Mouse (Mus musculus) MEL (cell line): ENCODE results near the gene Ercc6l2. TPM values are rescaled to one million over a fixed set of nuclear protein-coding genes. Genes with fewer than 3 reads are reported as not detected.

Source experiments
- DNase-seq: peaks from one replicate; pipeline ENCODE4 v3.0.0; 2011; ENCODE audit warnings: low read depth, low spot score
- H3K27ac ChIP-seq: 2 replicates; pipeline ENCODE4 v1.5.1; 2012; ENCODE audit warnings: low read depth, mild to moderate bottlenecking, control low read depth, low read length, moderate library complexity; ENCODE audit not compliant: control insufficient read depth
- H3K27me3 ChIP-seq, 2 experiments: fragments of 150-350 bp in 1 of 2; sonication (generic) in 1 of 2; 2 replicates each; pipeline ENCODE4 v1.6.1; 2012; ENCODE audit warnings: low read length in 2 of 2, mild to moderate bottlenecking in 2 of 2, improper control_type of control experiment in 1 of 2, moderate library complexity in 1 of 2; ENCODE audit not compliant: insufficient read depth in 2 of 2, control insufficient read depth in 1 of 2
- H3K36me3 ChIP-seq, 2 experiments: 2 replicates each; pipeline ENCODE4 v1.6.1; 2012 to 2014; ENCODE audit warnings: low read length in 2 of 2, improper control_type of control experiment in 1 of 2, inconsistent platforms in 1 of 2, mild to moderate bottlenecking in 1 of 2; ENCODE audit not compliant: insufficient read depth in 2 of 2, control insufficient read depth in 1 of 2
- H3K4me1 ChIP-seq, 2 experiments: fragments of 150-350 bp in 1 of 2; sonication (generic) in 1 of 2; 2 replicates each; pipeline ENCODE4 v1.6.1; 2012; ENCODE audit warnings: low read length in 2 of 2, improper control_type of control experiment in 1 of 2, mild to moderate bottlenecking in 1 of 2; ENCODE audit not compliant: insufficient read depth in 2 of 2, control insufficient read depth in 1 of 2
- H3K4me3 ChIP-seq, 2 experiments: fragments of 150-350 bp in 1 of 2; sonication (generic) in 1 of 2; 2 replicates each; pipeline ENCODE4 v1.5.1; 2012; ENCODE audit warnings: low read depth in 2 of 2, low read length in 2 of 2, mild to moderate bottlenecking in 2 of 2, moderate library complexity in 2 of 2, control low read depth in 1 of 2, improper control_type of control experiment in 1 of 2; ENCODE audit not compliant: control insufficient read depth in 1 of 2, insufficient read depth in 1 of 2
- H3K79me2 ChIP-seq: 2 replicates; pipeline ENCODE4 v1.6.1; 2012; ENCODE audit warnings: mild to moderate bottlenecking, low read length, moderate library complexity; ENCODE audit not compliant: control insufficient read depth, poor library complexity, insufficient read depth
- H3K9ac ChIP-seq: 2 replicates; pipeline ENCODE4 v1.6.1; 2012; ENCODE audit warnings: low read depth, mild to moderate bottlenecking, control low read depth, low read length, moderate library complexity; ENCODE audit not compliant: control insufficient read depth, poor library complexity, severe bottlenecking
- H3K9me3 ChIP-seq: fragments of 150-350 bp; sonication (generic); replicated peaks from 2 replicates; pipeline ENCODE4 v1.6.1; 2012; ENCODE audit warnings: mild to moderate bottlenecking, low read length, improper control_type of control experiment, moderate library complexity; ENCODE audit not compliant: insufficient read depth
- BHLHE40 ChIP-seq: IDR thresholded peaks from 2 replicates; pipeline ENCODE4 v1.6.1; 2012; ENCODE audit warnings: low read depth, mild to moderate bottlenecking, inconsistent platforms, low read length, improper control_type of control experiment, borderline replicate concordance
- CHD1 ChIP-seq: IDR thresholded peaks from 2 replicates; pipeline ENCODE4 v1.6.1; 2012; ENCODE audit warnings: low read depth, mild to moderate bottlenecking, inconsistent platforms, low read length, improper control_type of control experiment
- CTCF ChIP-seq, 3 experiments: IDR thresholded peaks in 2 of 3; conservative IDR thresholded peaks in 1 of 3; 2 replicates each; pipeline ENCODE4 v1.5.1; 2011 to 2012; ENCODE audit warnings: low read length in 3 of 3, low read depth in 2 of 3, mild to moderate bottlenecking in 2 of 3, improper control_type of control experiment in 1 of 3, inconsistent platforms in 1 of 3, mixed read lengths in 1 of 3, moderate library complexity in 1 of 3; ENCODE audit not compliant: control insufficient read depth in 1 of 3, insufficient read depth in 1 of 3, poor library complexity in 1 of 3, severe bottlenecking in 1 of 3
- E2F4 ChIP-seq: IDR thresholded peaks from 2 replicates; pipeline ENCODE4 v1.6.1; 2011; ENCODE audit warnings: low read depth, low read length, improper control_type of control experiment, borderline replicate concordance
- ELF1 ChIP-seq: IDR thresholded peaks from 2 replicates; pipeline ENCODE4 v1.6.1; 2014; ENCODE audit warnings: low read depth, mild to moderate bottlenecking, inconsistent platforms, low read length, improper control_type of control experiment, moderate library complexity
- EP300 ChIP-seq, 2 experiments: IDR thresholded peaks; 2 replicates each; pipeline ENCODE4 v1.6.1; 2011; ENCODE audit warnings: improper control_type of control experiment in 2 of 2, low read length in 2 of 2, low read depth in 1 of 2, mild to moderate bottlenecking in 1 of 2
- GATA1 ChIP-seq: IDR thresholded peaks from 2 replicates; pipeline ENCODE4 v1.6.1; 2011; ENCODE audit warnings: low read depth, low read length, improper control_type of control experiment
- MAFK ChIP-seq: IDR thresholded peaks from 2 replicates; pipeline ENCODE4 v1.6.1; 2011; ENCODE audit warnings: low read depth, mild to moderate bottlenecking, low read length, improper control_type of control experiment, borderline replicate concordance
- MAX ChIP-seq: IDR thresholded peaks from 2 replicates; pipeline ENCODE4 v1.6.1; 2011; ENCODE audit warnings: low read length, improper control_type of control experiment
- MYB ChIP-seq: IDR thresholded peaks from 2 replicates; pipeline ENCODE4 v1.6.1; 2011; ENCODE audit warnings: mild to moderate bottlenecking, low read depth, low read length, improper control_type of control experiment
- MYC ChIP-seq: IDR thresholded peaks from 2 replicates; pipeline ENCODE4 v1.6.1; 2011; ENCODE audit warnings: low read depth, mild to moderate bottlenecking, low read length, improper control_type of control experiment, moderate library complexity
- NELFE ChIP-seq: IDR thresholded peaks from 2 replicates; pipeline ENCODE4 v1.6.1; 2011; ENCODE audit warnings: low read depth, low read length, improper control_type of control experiment
- NRF1 ChIP-seq: IDR thresholded peaks from 2 replicates; pipeline ENCODE4 v1.6.1; 2014; ENCODE audit warnings: low read depth, mild to moderate bottlenecking, inconsistent platforms, low read length, improper control_type of control experiment, moderate library complexity; ENCODE audit not compliant: poor library complexity, insufficient read depth, severe bottlenecking
- RAD21 ChIP-seq: IDR thresholded peaks from 2 replicates; pipeline ENCODE4 v1.6.1; 2011; ENCODE audit warnings: mild to moderate bottlenecking, low read depth, low read length, improper control_type of control experiment
- SIN3A ChIP-seq: IDR thresholded peaks from 2 replicates; pipeline ENCODE4 v1.6.1; 2012; ENCODE audit warnings: low read length, improper control_type of control experiment, inconsistent platforms
- USF1 ChIP-seq: IDR thresholded peaks from 2 replicates; pipeline ENCODE4 v1.6.1; 2014; ENCODE audit warnings: low read depth, mild to moderate bottlenecking, inconsistent platforms, low read length, improper control_type of control experiment, moderate library complexity
- ZNF384 ChIP-seq: IDR thresholded peaks from 2 replicates; pipeline ENCODE4 v1.6.1; 2012; ENCODE audit warnings: low read depth, mild to moderate bottlenecking, inconsistent platforms, low read length, improper control_type of control experiment
- polyA plus RNA-seq, 2 experiments: library from polyadenylated mRNA; stranded (reverse) in 1 of 2; unstranded in 1 of 2; fragments of >175 nt in 1 of 2; fragments of >200 nt in 1 of 2; gene quantifications; 2 replicates each; pipeline versions ENCODE4 v1.2.1 to v1.2.4; 2012; ENCODE audit warnings: low replicate concordance in 2 of 2, low read depth in 1 of 2; ENCODE audit not compliant: insufficient read length in 2 of 2, insufficient read depth in 1 of 2, missing spikeins in 1 of 2
- total RNA-seq: library from RNA; depleted of rRNA; stranded (reverse); fragments of 300-350 nt; gene quantifications from 2 replicates; pipeline ENCODE4 v1.2.3, GENCODE M21; 2012; rRNA removed

Gene Ercc6l2
- total and polyA plus RNA-seq, 3 experiments, result 15.6 to 61.7 (median 19.4) TPM

DNA sequence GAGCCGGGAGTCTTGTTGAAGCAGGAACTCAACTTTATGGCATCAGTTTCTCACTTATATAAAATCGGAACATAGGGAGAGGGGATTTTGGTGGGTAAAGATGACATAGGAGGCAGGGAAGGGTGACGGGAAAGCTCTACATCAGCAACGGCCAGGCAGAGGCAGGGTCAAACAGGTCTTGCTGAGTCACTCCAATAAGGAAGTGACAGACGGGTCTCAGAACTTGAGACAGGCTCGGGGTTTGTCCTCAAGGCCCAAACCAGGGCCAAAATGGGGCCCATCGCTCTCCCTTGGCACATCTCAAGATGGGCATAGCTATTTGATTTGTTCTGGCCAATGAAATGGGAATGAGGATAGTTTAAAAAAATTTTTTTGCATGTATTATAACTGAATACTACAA, 128.6 kb downstream of the Ercc6l2 start:
- DNase-seq, result no peak
- H3K9ac ChIP-seq, result no peak overlapping the region
- no peaks in the 10 kb centered on the region for H3K4me1 ChIP-seq
- peak; percentile 23; the same call in 1 of the 2 replicates for TF ChIP-seq ELF1
- TF ChIP-seq MYC, result no peak
- TF ChIP-seq ZNF384, result no peak
- TF ChIP-seq, all 39 proteins: peak for 1
- no peak overlapping the region for H3K4me3 ChIP-seq
- no peaks in the 10 kb centered on the region for H3K79me2 ChIP-seq
- no peaks in the 10 kb centered on the region for H3K9me3 ChIP-seq
- peaks cover 0 to 4% of the 10 kb centered on the region in 2 experiments; a peak in 2 of 4 replicates for H3K27me3 ChIP-seq
- H3K27ac ChIP-seq, result no peak overlapping the region
- H3K36me3 ChIP-seq, result no peaks in the 10 kb centered on the region

DNA sequence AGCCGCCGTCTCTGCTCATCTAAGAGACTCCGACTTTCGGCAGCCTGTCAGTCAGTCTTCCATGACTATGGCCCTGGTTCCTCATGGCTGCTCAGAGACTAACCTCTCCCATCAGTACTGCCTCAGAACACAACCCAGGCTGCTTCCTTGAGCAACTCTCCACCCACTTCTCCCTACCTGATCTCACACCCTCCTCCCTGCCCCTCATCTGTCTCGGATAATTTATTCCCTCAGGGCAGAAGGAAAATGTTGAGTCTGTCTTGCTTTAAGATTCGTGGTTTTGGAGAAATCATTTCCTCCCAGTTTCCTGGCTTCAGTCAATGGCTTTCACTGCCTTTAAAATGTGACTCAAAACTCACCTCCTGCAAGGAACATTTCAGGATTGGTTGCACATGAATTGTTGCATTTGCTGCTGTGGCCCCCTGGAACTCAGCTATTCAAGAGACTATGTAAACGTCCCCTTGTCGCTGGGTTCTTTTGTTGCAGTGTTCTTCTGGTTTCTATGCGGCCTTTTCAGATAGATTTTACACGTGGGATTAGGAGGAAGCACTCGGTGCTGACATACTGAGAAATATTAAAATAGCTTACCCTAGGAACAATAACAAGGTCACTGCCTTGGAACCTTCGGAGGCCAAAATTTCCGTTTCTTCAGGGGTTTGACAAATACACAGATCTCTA, 129.4 kb downstream of the Ercc6l2 start:
- no peaks in the 10 kb centered on the region for H3K9me3 ChIP-seq
- peaks cover under 1 to 4% of the 10 kb centered on the region in 2 experiments; a peak in 3 of 4 replicates for H3K27me3 ChIP-seq
- TF ChIP-seq EP300 (IDR thresholded peaks at IDR 0.05; ENCODE audit: low read depth in 1 of 2, low read length in 2 of 2), result no peak
- no peak for TF ChIP-seq E2F4
- TF ChIP-seq RAD21, result no peak
- no peak for TF ChIP-seq MYB
- no peak for TF ChIP-seq SIN3A
- TF ChIP-seq NRF1, result no peak
- TF ChIP-seq CHD1, result no peak
- no peak for TF ChIP-seq GATA1
- TF ChIP-seq BHLHE40, result no peak
- TF ChIP-seq USF1, result no peak
- TF ChIP-seq MYC, result no peak
- TF ChIP-seq MAX, result no peak
- TF ChIP-seq NELFE, result no peak
- no peak for TF ChIP-seq CTCF (IDR thresholded peaks at IDR 0.05 in 2 of 3, conservative IDR thresholded peaks at IDR 0.05 in 1 of 3; ENCODE audit: control insufficient read depth in 1 of 3, insufficient read depth in 1 of 3, low read depth in 2 of 3, low read length in 3 of 3, poor library complexity in 1 of 3, severe bottlenecking in 1 of 3)
- no peak for TF ChIP-seq MAFK
- no peak overlapping the region for H3K9ac ChIP-seq
- no peaks in the 10 kb centered on the region for H3K36me3 ChIP-seq
- no peak overlapping the region for H3K27ac ChIP-seq
- H3K79me2 ChIP-seq, result no peaks in the 10 kb centered on the region
- no peak overlapping the region for H3K4me3 ChIP-seq
- DNase-seq, result no peak
- H3K4me1 ChIP-seq, result no peaks in the 10 kb centered on the region

Other genes starting within 250 kb of the Ercc6l2 start
- gene Ptch1, start 241.6 kb upstream of the Ercc6l2 start, total RNA-seq, result 7.5 and 9.4 TPM in 2 replicates
- 10 to 100 TPM; 23.4 to 79.0 TPM for gene Ptch1, start 241.6 kb upstream of the Ercc6l2 start, polyA plus RNA-seq